Mouse (Mus musculus) cerebellum, adult 2 months (tissue): ENCODE data around the gene Il15.

Experiments used
- CTCF ChIP-seq: fragments of 200-500 bp; IDR thresholded peaks from 2 replicates; pipeline ENCODE4 v1.5.1; 2011; ENCODE audit warnings: low read depth, mild to moderate bottlenecking, control low read depth, low read length, moderate library complexity, borderline replicate concordance; ENCODE audit not compliant: insufficient read depth
- POLR2A ChIP-seq: fragments of 200-500 bp; IDR thresholded peaks from 2 replicates; pipeline ENCODE4 v1.6.1; 2011; ENCODE audit warnings: low read length, control low read depth, borderline replicate concordance; ENCODE audit not compliant: insufficient read depth

GRCm38 (mm10) chr8:82285866-82286265, 117.2 kb downstream of the Il15 start:
- TF ChIP-seq CTCF (no peak), POLR2A (no peak)
